14 mouse cellular contexts compared by ENCODE assay signal in the genomic region with DNA sequence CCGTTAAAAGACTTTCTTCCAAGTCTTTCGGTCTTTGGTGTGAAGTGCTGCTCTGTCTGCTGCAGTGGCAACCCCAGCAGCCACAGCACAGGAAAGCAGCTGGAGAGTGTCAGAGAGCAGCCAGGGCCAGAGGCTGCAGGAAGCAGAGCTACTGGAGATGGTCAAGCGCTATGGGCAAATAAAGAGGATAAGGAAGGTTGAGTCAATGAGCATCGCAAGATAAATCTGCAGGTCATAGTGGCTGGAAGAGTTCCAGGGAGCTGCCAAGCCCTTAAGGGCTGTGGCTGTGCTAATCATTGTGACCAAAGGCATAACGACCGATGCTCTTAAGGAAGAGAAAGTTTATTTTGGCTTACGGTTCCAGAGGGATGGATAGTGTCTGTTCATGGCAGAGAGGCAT.
DNase-seq lines count a peak whose midpoint lies in the region; ATAC-seq and TF ChIP-seq lines count a peak whose summit lies in the region.
"Had no signal": no experiment of that assay in that cellular context is flagged by ENCODE, and none has a peak within 500 bp of the region (broad histone marks: within the 10 kb centered on the region; RNA-seq: fewer than 3 reads in every experiment).

No protein-coding gene starts in this region.

- no peak overlapping the region for H3K4me3 ChIP-seq in heart, embryonic 12.5 days
- no peak overlapping the region for H3K4me3 ChIP-seq in midbrain, embryonic 11.5 days (ENCODE audit: low read depth, low read length)
- no peak overlapping the region for H3K4me3 ChIP-seq in midbrain, postnatal 0 days (ENCODE audit: low read depth, low read length)
- no peak overlapping the region for H3K4me3 ChIP-seq in kidney, embryonic 15.5 days (replicated peaks)
- no peak overlapping the region for H3K4me3 ChIP-seq in hindbrain, embryonic 14.5 days (replicated peaks; ENCODE audit: low read length)
- H3K4me3 ChIP-seq: embryonic facial prominence, embryonic 15.5 days; midbrain, embryonic 10.5 days; myocyte; stomach, embryonic 15.5 days had no signal

- H3K27me3 ChIP-seq in heart, embryonic 12.5 days (replicated peaks) = no peaks in the 10 kb centered on the region
- H3K27me3 ChIP-seq in midbrain, embryonic 11.5 days (ENCODE audit: control insufficient read depth, insufficient read depth, low read length) = no peaks in the 10 kb centered on the region
- no peaks in the 10 kb centered on the region for H3K27me3 ChIP-seq in midbrain, postnatal 0 days (ENCODE audit: insufficient read depth, low read length)
- H3K27me3 ChIP-seq in kidney, embryonic 15.5 days = no peaks in the 10 kb centered on the region
- no peaks in the 10 kb centered on the region for H3K27me3 ChIP-seq in hindbrain, embryonic 14.5 days (ENCODE audit: control insufficient read depth, insufficient read depth, low read length)
- H3K27me3 ChIP-seq: embryonic facial prominence, embryonic 15.5 days; stomach, embryonic 15.5 days had no signal

- WGBS in heart, embryonic 12.5 days = 28% methylated on average over 7 of the region's 7 CpGs
- 88% methylated on average over 7 of the region's 7 CpGs for WGBS in midbrain, embryonic 11.5 days
- 77% methylated on average over 7 of the region's 7 CpGs for WGBS in midbrain, postnatal 0 days
- WGBS in kidney, embryonic 15.5 days = 17% methylated on average over 7 of the region's 7 CpGs
- 81% methylated on average over 7 of the region's 7 CpGs for WGBS in hindbrain, embryonic 14.5 days

- H3K9ac ChIP-seq in heart, embryonic 12.5 days = no peak overlapping the region
- no peak overlapping the region for H3K9ac ChIP-seq in midbrain, embryonic 11.5 days (ENCODE audit: low read length)
- H3K9ac ChIP-seq in midbrain, postnatal 0 days (replicated peaks; ENCODE audit: low read length, poor library complexity, severe bottlenecking) = no peak overlapping the region
- H3K9ac ChIP-seq in kidney, embryonic 15.5 days = no peak overlapping the region
- no peak overlapping the region for H3K9ac ChIP-seq in hindbrain, embryonic 14.5 days
- H3K9ac ChIP-seq: embryonic facial prominence, embryonic 15.5 days; liver, embryonic 14.5 days; stomach, embryonic 15.5 days had no signal

- no peaks in the 10 kb centered on the region for H3K9me3 ChIP-seq in heart, embryonic 12.5 days (replicated peaks)
- no peaks in the 10 kb centered on the region for H3K9me3 ChIP-seq in midbrain, embryonic 11.5 days (ENCODE audit: control insufficient read depth, low read length)
- H3K9me3 ChIP-seq in midbrain, postnatal 0 days (ENCODE audit: low read length) = no peaks in the 10 kb centered on the region
- no peaks in the 10 kb centered on the region for H3K9me3 ChIP-seq in kidney, embryonic 15.5 days (replicated peaks)
- no peaks in the 10 kb centered on the region for H3K9me3 ChIP-seq in hindbrain, embryonic 14.5 days (ENCODE audit: control insufficient read depth, low read length)
- H3K9me3 ChIP-seq: embryonic facial prominence, embryonic 15.5 days; midbrain, embryonic 10.5 days; stomach, embryonic 15.5 days had no signal

- no peak overlapping the region for H3K4me2 ChIP-seq in heart, embryonic 12.5 days
- no peak overlapping the region for H3K4me2 ChIP-seq in midbrain, embryonic 11.5 days
- H3K4me2 ChIP-seq in midbrain, postnatal 0 days (ENCODE audit: low read depth, low read length, poor library complexity, severe bottlenecking) = no peak overlapping the region
- no peak overlapping the region for H3K4me2 ChIP-seq in kidney, embryonic 15.5 days
- no peak overlapping the region for H3K4me2 ChIP-seq in hindbrain, embryonic 14.5 days (replicated peaks)
- H3K4me2 ChIP-seq: embryonic facial prominence, embryonic 15.5 days; stomach, embryonic 15.5 days had no signal

- ATAC-seq in heart, embryonic 12.5 days (ENCODE audit: insufficient number of reproducible peaks, low FRiP score) = peak; percentile 80
- no peak for ATAC-seq in midbrain, embryonic 11.5 days (ENCODE audit: low FRiP score)
- ATAC-seq in midbrain, postnatal 0 days (ENCODE audit: low FRiP score) = no peak
- peak; percentile 75 for ATAC-seq in kidney, embryonic 15.5 days (replicated peaks; ENCODE audit: low FRiP score)
- ATAC-seq in megakaryocyte progenitor cell, adult 5-6 weeks (replicated peaks; ENCODE audit: poor library complexity) = peak; percentile 31
- ATAC-seq in hindbrain, embryonic 14.5 days (ENCODE audit: low FRiP score) = no peak

- peak overlapping the region; percentile 71 for H3K27ac ChIP-seq in heart, embryonic 12.5 days (ENCODE audit: poor library complexity, severe bottlenecking)
- H3K27ac ChIP-seq in midbrain, embryonic 11.5 days (ENCODE audit: low read depth, low read length) = no peak overlapping the region
- H3K27ac ChIP-seq in midbrain, postnatal 0 days (ENCODE audit: low read depth, low read length) = no peak overlapping the region
- H3K27ac ChIP-seq in kidney, embryonic 15.5 days = peak overlapping the region; percentile 63
- H3K27ac ChIP-seq in hindbrain, embryonic 14.5 days = no peak overlapping the region
- H3K27ac ChIP-seq: embryonic facial prominence, embryonic 15.5 days; liver, embryonic 14.5 days; midbrain, embryonic 10.5 days; stomach, embryonic 15.5 days had no signal

- intact Hi-C loops in left cerebral cortex, postnatal 14 days (cut with DNase I) = no loop called here

- DNase-seq in heart, adult 9 months (ENCODE audit: low spot score in 2 of 2) = no peak
- peak; percentile 8 for DNase-seq in midbrain, embryonic 11.5 days (ENCODE audit: low spot score, missing footprints)
- no peak for DNase-seq in midbrain, postnatal 0 days (ENCODE audit: low spot score)
- no peak for DNase-seq in hindbrain, embryonic 14.5 days (ENCODE audit: low spot score)
- DNase-seq in left cerebral cortex, postnatal 14 days (ENCODE audit: low spot score in 2 of 2) = no peak
- DNase-seq: cerebellum, adult 11 months had no signal

- H3K36me3 ChIP-seq in heart, embryonic 12.5 days = no peaks in the 10 kb centered on the region
- no peaks in the 10 kb centered on the region for H3K36me3 ChIP-seq in midbrain, embryonic 11.5 days (ENCODE audit: control insufficient read depth, insufficient read depth, low read length)
- H3K36me3 ChIP-seq in midbrain, postnatal 0 days (ENCODE audit: insufficient read depth, low read length) = no peaks in the 10 kb centered on the region
- no peaks in the 10 kb centered on the region for H3K36me3 ChIP-seq in kidney, embryonic 15.5 days
- no peaks in the 10 kb centered on the region for H3K36me3 ChIP-seq in hindbrain, embryonic 14.5 days (replicated peaks; ENCODE audit: control insufficient read depth, insufficient read depth)
- H3K36me3 ChIP-seq: embryonic facial prominence, embryonic 15.5 days; midbrain, embryonic 10.5 days; stomach, embryonic 15.5 days had no signal

- no peak for TF ChIP-seq CTCF in midbrain, postnatal 0 days (IDR thresholded peaks at IDR 0.05)

- H3K4me1 ChIP-seq in heart, embryonic 12.5 days (replicated peaks) = peaks cover 24% of the 10 kb centered on the region
- peaks cover 12% of the 10 kb centered on the region for H3K4me1 ChIP-seq in midbrain, embryonic 11.5 days (ENCODE audit: control insufficient read depth, insufficient read depth, low read length)
- peaks cover 7% of the 10 kb centered on the region; the same call in 1 of the 2 replicates for H3K4me1 ChIP-seq in midbrain, postnatal 0 days (ENCODE audit: insufficient read depth, low read length)
- peaks cover 20% of the 10 kb centered on the region for H3K4me1 ChIP-seq in kidney, embryonic 15.5 days
- H3K4me1 ChIP-seq in hindbrain, embryonic 14.5 days (replicated peaks; ENCODE audit: control insufficient read depth, insufficient read depth, low read length) = peaks cover 18% of the 10 kb centered on the region
- H3K4me1 ChIP-seq: stomach, embryonic 15.5 days had no signal

Comparison
In these comparisons a context has a peak if more than half of its experiments do, and no peak if none do; other contexts are left out.
1. ATAC-seq: peak in heart, embryonic 12.5 days (single experiment), kidney, embryonic 15.5 days (single experiment) and megakaryocyte progenitor cell, adult 5-6 weeks (single experiment); none in midbrain, embryonic 11.5 days (single experiment), midbrain, postnatal 0 days (single experiment) and hindbrain, embryonic 14.5 days (single experiment).
2. H3K27ac ChIP-seq: peak in heart, embryonic 12.5 days (single experiment) and kidney, embryonic 15.5 days (single experiment); none in midbrain, embryonic 11.5 days (single experiment), midbrain, postnatal 0 days (single experiment) and hindbrain, embryonic 14.5 days (single experiment).